Mouse (Mus musculus) spleen, adult 2 months (tissue): ENCODE measurements around the gene Ndrg2. TPM values are rescaled to one million over a fixed set of nuclear protein-coding genes. Genes with fewer than 3 reads are reported as not detected.
"Not testable (repeated sequence)": the region's sequence is repeated elsewhere in the genome, so short reads cannot be mapped to it uniquely, and the experiment has no call there.

Experiments used
- DNase-seq, 2 experiments: peaks; one replicate each; pipeline versions ENCODE4 v3.0.0 to v3.0.0-alpha.2; 2012 to 2021; ENCODE audit warnings: low spot score in 2 of 2, low read depth in 1 of 2
- H3K27ac ChIP-seq: fragments of 200-500 bp; 2 replicates; pipeline ENCODE4 v1.5.1; 2012; ENCODE audit warnings: low read length, inconsistent platforms; ENCODE audit not compliant: insufficient read depth
- H3K27me3 ChIP-seq: fragments of 200-500 bp; 2 replicates; pipeline ENCODE4 v1.6.1; 2012; ENCODE audit warnings: mild to moderate bottlenecking, moderate library complexity, low read length, inconsistent platforms; ENCODE audit not compliant: control insufficient read depth, insufficient read depth
- H3K36me3 ChIP-seq: fragments of 200-500 bp; 2 replicates; pipeline ENCODE4 v1.6.1; 2012; ENCODE audit warnings: mild to moderate bottlenecking, low read length, inconsistent platforms; ENCODE audit not compliant: control insufficient read depth, insufficient read depth
- H3K4me1 ChIP-seq: fragments of 200-500 bp; 2 replicates; pipeline ENCODE4 v1.6.1; 2011; ENCODE audit warnings: inconsistent platforms; ENCODE audit not compliant: control insufficient read depth, insufficient read depth, insufficient read length
- H3K4me3 ChIP-seq: fragments of 200-500 bp; 2 replicates; pipeline ENCODE4 v1.5.1; 2011; ENCODE audit warnings: mild to moderate bottlenecking, inconsistent platforms; ENCODE audit not compliant: insufficient read depth, insufficient read length; ENCODE audit errors: extremely low read depth
- CTCF ChIP-seq: fragments of 200-500 bp; IDR thresholded peaks from 2 replicates; pipeline ENCODE4 v1.5.1; 2011; ENCODE audit warnings: mild to moderate bottlenecking, inconsistent platforms; ENCODE audit not compliant: insufficient read depth, insufficient read length, insufficient replicate concordance; ENCODE audit errors: extremely low read depth
- POLR2A ChIP-seq: fragments of 200-500 bp; IDR thresholded peaks from 2 replicates; pipeline ENCODE4 v1.6.1; 2011; ENCODE audit warnings: low read depth, low read length, inconsistent platforms
- whole genome bisulfite sequencing: fragments of 180-500 bp; shearing (Covaris S2); methylation state at CpG from one replicate; pipeline ENCODE4 v1.1.7; 2018; 5-methylcytosine and 5-hydroxymethylcytosine counted together
- polyA plus RNA-seq: library from polyadenylated mRNA; depleted of rRNA; stranded (reverse); fragments of >200 nt; gene quantifications from 2 replicates; pipeline ENCODE4 v1.2.3, GENCODE M21; 2012

The Ndrg2 gene
- polyA plus RNA-seq, 1 experiment: 21.0 TPM

DNA sequence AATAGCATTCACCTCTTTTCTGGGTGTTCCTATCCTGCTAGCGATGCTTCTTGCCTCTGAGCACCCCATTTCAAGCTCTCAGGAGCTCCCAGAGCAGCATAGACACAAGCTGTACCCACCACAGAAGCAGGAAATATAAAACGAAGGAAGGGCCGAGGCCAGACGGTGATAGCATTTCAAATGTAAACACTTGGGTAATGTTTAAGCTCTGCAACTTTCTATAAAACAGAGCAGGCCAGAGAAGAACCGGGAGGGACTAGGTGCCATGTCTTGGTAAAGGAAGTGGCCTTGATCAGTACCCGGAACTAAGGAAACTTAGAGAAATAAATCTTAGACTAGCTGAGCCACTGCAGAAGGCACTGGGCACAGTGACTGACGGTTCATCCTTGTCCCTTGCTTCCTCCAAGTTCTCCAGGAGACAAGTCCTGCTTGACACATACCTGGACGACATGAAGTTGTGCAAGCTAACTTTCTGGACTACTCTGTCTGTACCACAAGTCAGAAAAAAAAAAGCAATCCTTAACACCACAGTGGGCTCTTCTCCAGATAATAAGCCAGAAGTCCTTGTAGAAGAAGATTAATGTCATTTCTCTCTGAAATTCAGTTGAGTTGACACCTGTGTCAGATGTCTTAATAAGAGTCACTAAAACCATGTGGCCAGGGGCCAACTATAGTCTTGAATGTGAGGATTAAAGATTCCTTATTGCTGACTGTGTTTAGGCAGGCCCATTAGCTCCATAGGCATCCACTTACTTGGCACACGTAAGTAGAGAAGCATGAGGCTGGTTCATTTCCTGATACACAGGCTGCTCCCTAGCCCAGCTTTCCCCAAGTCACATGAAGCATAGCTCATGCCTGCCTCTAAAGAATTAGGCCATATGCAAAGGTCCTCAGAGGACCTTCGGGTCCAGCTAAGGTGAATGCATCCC is 18.4 kb upstream of the Ndrg2 start:
- 65% methylated on average over 10 of the region's 10 CpGs for WGBS
- Histone ChIP-seq H3K27ac (no peak overlapping the region), H3K4me1 (no peaks in the 10 kb centered on the region), H3K36me3 (no peaks in the 10 kb centered on the region), H3K4me3 (no peak overlapping the region), H3K27me3 (no peaks in the 10 kb centered on the region)
- no peak for DNase-seq
- TF ChIP-seq POLR2A (no peak), CTCF (no peak)

DNA sequence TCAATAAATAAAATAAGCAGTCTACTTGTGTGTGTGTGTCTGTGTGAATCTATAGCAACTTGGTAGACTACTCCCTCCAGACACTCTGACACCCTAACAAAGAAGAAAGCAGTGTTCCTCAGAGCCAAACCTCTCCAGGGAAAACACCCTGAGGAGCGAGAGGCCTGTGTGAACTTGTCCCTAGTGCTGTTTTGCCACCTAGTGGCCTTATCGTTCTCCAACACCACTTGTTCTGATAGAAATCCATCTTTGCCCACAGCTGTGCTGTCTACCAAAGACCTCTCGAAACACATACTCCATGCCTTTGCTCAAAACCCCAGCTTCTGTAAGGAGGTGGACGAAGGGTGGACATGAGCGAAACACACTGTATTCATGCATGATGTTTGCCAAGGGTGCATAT is 16.9 kb upstream of the Ndrg2 start:
- no peak overlapping the region for H3K4me3 ChIP-seq
- no peak overlapping the region for H3K27ac ChIP-seq
- DNase-seq: no peak
- H3K27me3 ChIP-seq: no peaks in the 10 kb centered on the region
- TF ChIP-seq CTCF (peak; percentile 20; the same call in 1 of the 2 replicates), POLR2A (no peak)
- H3K4me1 ChIP-seq: no peaks in the 10 kb centered on the region
- no peaks in the 10 kb centered on the region for H3K36me3 ChIP-seq
- 45% methylated on average over 5 of the region's 5 CpGs for WGBS

DNA sequence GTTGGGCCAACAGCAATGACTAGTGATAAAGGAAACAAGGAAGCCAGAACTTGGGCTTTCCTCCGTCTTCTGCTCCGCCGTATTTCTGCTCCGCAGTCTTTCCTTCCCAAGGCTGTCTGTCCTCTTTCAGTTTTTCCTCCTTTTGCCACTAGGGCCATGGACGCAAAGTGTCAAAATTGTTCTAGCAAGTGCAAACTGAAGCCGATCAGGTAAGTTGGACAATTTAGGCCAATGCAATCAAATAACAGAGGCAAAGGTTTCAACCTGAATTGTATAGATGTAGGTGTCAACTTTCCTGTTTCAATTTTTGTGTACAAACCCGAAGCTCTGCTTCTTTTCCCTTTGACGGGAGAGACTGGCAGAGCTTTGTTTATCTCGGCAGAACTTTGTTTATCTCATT is 16.0 kb upstream of the Ndrg2 start:
- Histone ChIP-seq H3K36me3 (no peaks in the 10 kb centered on the region), H3K27me3 (no peaks in the 10 kb centered on the region), H3K4me1 (no peaks in the 10 kb centered on the region), H3K27ac (no peak overlapping the region), H3K4me3 (no peak overlapping the region)
- DNase-seq: no peak
- 79% methylated on average over 9 of the region's 9 CpGs for WGBS
- no peak for TF ChIP-seq CTCF
- no peak for TF ChIP-seq POLR2A

DNA sequence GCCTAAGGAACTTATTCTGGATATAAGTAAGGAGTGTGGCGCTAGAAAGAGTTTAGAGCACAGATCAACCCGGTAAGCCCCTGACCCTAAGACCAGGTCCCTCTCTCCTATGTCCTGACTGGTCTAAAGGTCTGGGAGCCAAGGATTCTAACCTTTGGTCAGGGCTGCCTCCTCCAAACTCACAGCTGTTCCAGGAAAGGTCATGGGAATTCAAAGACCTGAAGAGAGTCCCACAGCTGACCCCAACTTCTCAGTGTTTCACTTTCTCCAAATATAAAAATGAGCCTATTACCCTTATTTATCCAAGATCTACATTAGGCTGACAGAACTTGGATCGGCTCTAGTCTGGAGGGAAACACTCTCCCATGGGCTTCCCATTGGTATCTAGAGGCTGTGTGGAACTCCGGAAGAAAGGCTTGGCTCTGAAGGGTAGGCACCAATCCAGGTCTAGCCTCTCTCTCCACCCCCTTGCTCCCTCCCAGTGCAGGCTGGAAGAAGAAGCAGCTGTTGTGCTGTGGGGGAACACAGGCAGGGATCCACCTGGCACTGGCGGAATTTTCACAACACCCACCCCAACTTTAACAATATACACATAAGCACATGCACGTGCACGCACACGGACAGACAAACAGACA is 15.5 kb upstream of the Ndrg2 start:
- DNase-seq: no peak
- H3K4me3 ChIP-seq: no peak overlapping the region
- H3K36me3 ChIP-seq: no peaks in the 10 kb centered on the region
- no peaks in the 10 kb centered on the region for H3K4me1 ChIP-seq
- TF ChIP-seq CTCF: no peak
- WGBS: 90% methylated on average over 8 of the region's 8 CpGs
- H3K27me3 ChIP-seq: no peaks in the 10 kb centered on the region
- no peak overlapping the region for H3K27ac ChIP-seq

DNA sequence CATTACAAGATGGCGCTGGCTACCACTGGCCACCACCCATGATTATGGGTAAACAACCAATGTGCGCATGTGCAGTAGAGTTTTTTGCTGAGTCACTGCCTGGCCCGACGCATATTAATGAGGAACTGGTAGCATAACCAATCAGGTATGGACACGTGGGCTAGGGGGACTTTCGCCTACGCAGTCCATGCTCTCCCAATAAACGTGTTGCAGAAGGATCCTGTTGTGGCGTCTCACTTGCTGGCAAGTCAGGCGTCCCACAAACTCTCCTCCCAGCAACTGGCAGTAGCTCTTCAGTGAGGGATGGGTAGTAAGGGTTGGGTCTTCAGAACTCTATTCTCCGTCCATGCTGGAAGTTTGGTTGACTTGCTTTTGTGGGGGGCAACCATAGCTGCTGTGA is 13.0 kb upstream of the Ndrg2 start:
- not testable (repeated sequence) for H3K4me3 ChIP-seq, H3K4me1 ChIP-seq, DNase-seq, H3K27ac ChIP-seq, H3K36me3 ChIP-seq, H3K27me3 ChIP-seq
- WGBS: 91% methylated on average over 11 of the region's 11 CpGs

DNA sequence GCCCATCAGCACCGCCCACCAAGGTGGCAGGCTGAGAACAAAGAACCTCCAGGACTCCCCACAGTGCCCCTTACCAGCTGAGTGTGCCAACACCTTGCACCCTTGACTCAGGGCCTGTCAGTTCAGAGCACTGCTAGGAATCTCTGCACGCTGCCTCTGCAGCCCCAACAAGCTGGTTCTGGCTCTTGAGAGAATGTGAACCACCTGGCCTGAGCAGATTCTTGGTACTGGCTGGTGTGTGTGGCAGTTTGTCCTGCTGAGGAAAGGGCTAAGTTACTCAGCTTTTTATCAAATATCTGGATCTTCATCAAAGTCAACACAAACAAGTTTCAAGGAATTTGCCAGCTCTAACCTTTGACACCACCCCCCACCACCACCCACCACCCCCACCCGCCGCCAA is 9.5 kb upstream of the Ndrg2 start:
- TF ChIP-seq POLR2A: no peak
- no peak for TF ChIP-seq CTCF
- Histone ChIP-seq H3K36me3 (no peaks in the 10 kb centered on the region), H3K4me3 (no peak overlapping the region), H3K27me3 (no peaks in the 10 kb centered on the region), H3K4me1 (no peaks in the 10 kb centered on the region), H3K27ac (no peak overlapping the region)
- 76% methylated on average over 4 of the region's 4 CpGs for WGBS
- no peak for DNase-seq

DNA sequence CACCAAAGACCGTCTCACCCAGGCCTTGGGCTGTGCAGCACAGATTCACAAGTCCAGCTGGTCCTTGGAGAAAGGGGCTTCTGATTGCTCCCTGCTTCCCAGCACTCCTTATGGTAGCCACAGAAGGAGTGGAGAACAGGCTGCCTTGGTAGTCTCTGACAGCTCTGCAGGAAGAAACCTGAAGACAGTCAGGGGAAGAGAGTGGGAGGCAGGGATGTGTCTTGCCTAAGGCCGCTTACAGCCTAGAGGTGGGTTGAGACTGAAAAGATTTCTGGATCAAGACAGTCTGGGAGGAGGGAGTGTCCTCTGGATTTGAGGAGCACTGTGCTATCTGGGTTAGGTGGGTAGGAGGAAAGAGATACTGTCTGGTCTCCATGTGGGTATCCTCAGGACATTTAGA is 9.0 kb upstream of the Ndrg2 start:
- no peaks in the 10 kb centered on the region for H3K36me3 ChIP-seq
- H3K4me1 ChIP-seq: no peaks in the 10 kb centered on the region
- no peak for DNase-seq
- no peak for TF ChIP-seq POLR2A
- 94% methylated on average over 2 of the region's 2 CpGs for WGBS
- no peaks in the 10 kb centered on the region for H3K27me3 ChIP-seq
- no peak overlapping the region for H3K27ac ChIP-seq
- no peak overlapping the region for H3K4me3 ChIP-seq
